Mouse (Mus musculus): ENCODE measurements around the gene Lgmn. TPM values are rescaled to one million over a fixed set of nuclear protein-coding genes. Genes with fewer than 3 reads are reported as not detected.

Lgmn gene
- total and polyA plus RNA-seq, 3 experiments, result 2.2 to 8.0 TPM; not detected in 1

DNA sequence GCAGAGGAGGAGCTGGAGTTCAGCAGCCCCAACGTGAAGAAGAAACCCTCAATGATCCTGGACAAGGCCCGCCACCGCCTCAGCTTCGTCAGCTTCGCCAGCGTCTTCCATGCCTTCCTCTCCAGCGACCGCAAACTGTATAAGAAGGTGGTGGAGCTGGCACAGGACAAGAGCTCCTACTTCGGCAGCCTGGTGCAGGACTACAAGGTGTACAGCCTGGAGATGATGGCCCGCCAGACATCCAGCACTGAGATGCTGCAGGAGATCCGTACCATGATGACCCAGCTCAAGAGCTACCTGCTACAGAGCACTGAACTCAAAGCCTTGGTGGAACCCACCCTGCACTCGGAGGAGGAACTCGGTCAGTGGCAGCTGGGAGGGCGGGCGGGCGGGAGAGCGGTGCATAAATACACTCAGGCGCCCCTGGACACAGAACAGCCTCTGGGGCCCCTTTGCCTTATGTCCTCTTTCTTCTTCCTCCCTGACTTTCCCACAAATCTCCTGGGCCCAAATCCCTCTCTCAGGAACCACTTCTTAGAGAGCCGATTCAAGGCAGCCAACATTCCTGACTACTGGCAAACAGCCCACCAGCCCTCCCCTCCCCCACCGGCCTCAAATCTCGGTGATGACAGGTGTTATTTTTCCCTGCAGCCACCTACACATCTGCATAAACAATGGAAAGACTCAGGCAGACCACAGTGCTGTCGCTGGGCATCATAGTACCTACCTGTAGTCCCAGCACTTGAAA, 70.0 kb downstream of the Lgmn start:
- no peak overlapping the region for H3K9ac ChIP-seq (ENCODE audit: control insufficient read depth, low read depth, low read length, poor library complexity, severe bottlenecking)
- H3K9me3 ChIP-seq (replicated peaks; ENCODE audit: insufficient read depth, low read length), result no peaks in the 10 kb centered on the region
- no peak overlapping the region for H3K27ac ChIP-seq (ENCODE audit: control insufficient read depth, low read depth, low read length)
- no peaks in the 10 kb centered on the region; a peak in 1 of 4 replicates for H3K4me1 ChIP-seq (ENCODE audit: control insufficient read depth in 1 of 2, insufficient read depth in 2 of 2, low read length in 2 of 2)
- H3K79me2 ChIP-seq (ENCODE audit: control insufficient read depth, insufficient read depth, low read length, poor library complexity), result no peaks in the 10 kb centered on the region; the same call in 1 of the 2 replicates
- H3K27me3 ChIP-seq (ENCODE audit: control insufficient read depth in 1 of 2, insufficient read depth in 2 of 2, low read length in 2 of 2), result no peaks in the 10 kb centered on the region
- TF ChIP-seq MYB (IDR thresholded peaks at IDR 0.05; ENCODE audit: low read depth, low read length) (no peak), POLR2AphosphoS2 (IDR thresholded peaks at IDR 0.05; ENCODE audit: low read length) (no peak), ELF1 (IDR thresholded peaks at IDR 0.05; ENCODE audit: low read depth, low read length) (no peak), UBTF (IDR thresholded peaks at IDR 0.05; ENCODE audit: borderline replicate concordance, insufficient read depth, low read depth, low read length) (no peak), MEF2A (IDR thresholded peaks at IDR 0.05; ENCODE audit: extremely low read depth, insufficient replicate concordance, low read depth, low read length, poor library complexity, severe bottlenecking) (no peak), TAL1 (IDR thresholded peaks at IDR 0.05; ENCODE audit: low read length) (no peak), SIN3A (IDR thresholded peaks at IDR 0.05; ENCODE audit: low read length) (no peak), MAFK (IDR thresholded peaks at IDR 0.05; ENCODE audit: borderline replicate concordance, low read depth, low read length) (no peak), CTCF (IDR thresholded peaks at IDR 0.05 in 2 of 3, conservative IDR thresholded peaks at IDR 0.05 in 1 of 3; ENCODE audit: control insufficient read depth in 1 of 3, insufficient read depth in 1 of 3, low read depth in 2 of 3, low read length in 3 of 3, poor library complexity in 1 of 3, severe bottlenecking in 1 of 3) (no peak), KAT2A (conservative IDR thresholded peaks at IDR 0.05; ENCODE audit: low read depth, low read length) (no peak), HCFC1 (IDR thresholded peaks at IDR 0.05; ENCODE audit: low read depth, low read length) (no peak), TCF12 (IDR thresholded peaks at IDR 0.05; ENCODE audit: low read depth, low read length) (no peak), ETS1 (IDR thresholded peaks at IDR 0.05; ENCODE audit: low read depth, low read length) (no peak), TBP (IDR thresholded peaks at IDR 0.05; ENCODE audit: low read depth, low read length) (no peak)
- H3K36me3 ChIP-seq (ENCODE audit: control insufficient read depth in 1 of 2, insufficient read depth in 2 of 2, low read length in 2 of 2), result peaks cover 0 to 4% of the 10 kb centered on the region in 2 experiments; a peak in 2 of 4 replicates
- DNase-seq (ENCODE audit: low read depth, low spot score), result no peak
- no peak overlapping the region for H3K4me3 ChIP-seq (ENCODE audit: control insufficient read depth in 1 of 2, insufficient read depth in 1 of 2, low read depth in 2 of 2, low read length in 2 of 2)

DNA sequence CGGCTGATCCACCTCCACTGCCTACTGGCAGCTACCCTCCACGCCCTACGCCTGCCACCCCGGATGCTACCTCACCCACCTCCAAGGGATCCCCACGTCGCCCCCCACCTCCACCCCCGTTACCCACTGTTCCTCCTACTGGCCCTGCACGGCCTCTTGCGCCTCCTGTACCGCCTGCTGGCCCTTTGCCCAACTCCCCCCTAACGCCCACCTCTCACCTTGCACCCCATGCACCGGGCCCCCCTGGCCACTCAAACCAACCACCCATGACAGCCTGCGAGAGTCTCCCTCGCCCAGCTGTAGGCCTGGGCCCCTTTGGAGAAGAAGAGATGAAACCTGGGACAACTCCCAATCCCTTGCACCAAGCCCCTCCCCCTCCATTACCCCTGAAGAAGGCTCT, 71.1 kb downstream of the Lgmn start:
- peaks cover 0 to 4% of the 10 kb centered on the region in 2 experiments; a peak in 2 of 4 replicates for H3K36me3 ChIP-seq (ENCODE audit: control insufficient read depth in 1 of 2, insufficient read depth in 2 of 2, low read length in 2 of 2)
- H3K27ac ChIP-seq (ENCODE audit: control insufficient read depth, low read depth, low read length), result no peak overlapping the region
- H3K27me3 ChIP-seq (ENCODE audit: control insufficient read depth in 1 of 2, insufficient read depth in 2 of 2, low read length in 2 of 2), result no peaks in the 10 kb centered on the region
- no peaks in the 10 kb centered on the region for H3K9me3 ChIP-seq (replicated peaks; ENCODE audit: insufficient read depth, low read length)
- peaks cover 2% of the 10 kb centered on the region; the same call in 1 of the 2 replicates for H3K79me2 ChIP-seq (ENCODE audit: control insufficient read depth, insufficient read depth, low read length, poor library complexity)
- DNase-seq (ENCODE audit: low read depth, low spot score), result no peak
- no peak for TF ChIP-seq UBTF (IDR thresholded peaks at IDR 0.05; ENCODE audit: borderline replicate concordance, insufficient read depth, low read depth, low read length)
- no peak for TF ChIP-seq RCOR1 (IDR thresholded peaks at IDR 0.05; ENCODE audit: low read depth, low read length)
- no peak for TF ChIP-seq HCFC1 (IDR thresholded peaks at IDR 0.05; ENCODE audit: low read depth, low read length)
- TF ChIP-seq GABPA (IDR thresholded peaks at IDR 0.05; ENCODE audit: low read depth, low read length), result no peak
- no peak for TF ChIP-seq NRF1 (IDR thresholded peaks at IDR 0.05; ENCODE audit: insufficient read depth, low read depth, low read length, poor library complexity, severe bottlenecking)
- no peak for TF ChIP-seq E2F4 (IDR thresholded peaks at IDR 0.05; ENCODE audit: borderline replicate concordance, low read depth, low read length)
- no peak for TF ChIP-seq ELF1 (IDR thresholded peaks at IDR 0.05; ENCODE audit: low read depth, low read length)
- no peak for TF ChIP-seq ZKSCAN1 (IDR thresholded peaks at IDR 0.05; ENCODE audit: low read depth, low read length)
- TF ChIP-seq MEF2A (IDR thresholded peaks at IDR 0.05; ENCODE audit: extremely low read depth, insufficient replicate concordance, low read depth, low read length, poor library complexity, severe bottlenecking), result no peak
- TF ChIP-seq TAL1 (IDR thresholded peaks at IDR 0.05; ENCODE audit: low read length), result no peak
- TF ChIP-seq JUND (IDR thresholded peaks at IDR 0.05; ENCODE audit: low read depth, low read length), result no peak
- TF ChIP-seq MAFK (IDR thresholded peaks at IDR 0.05; ENCODE audit: borderline replicate concordance, low read depth, low read length), result no peak
- TF ChIP-seq NELFE (IDR thresholded peaks at IDR 0.05; ENCODE audit: low read depth, low read length), result no peak
- no peak for TF ChIP-seq MYC (IDR thresholded peaks at IDR 0.05; ENCODE audit: low read depth, low read length)
- TF ChIP-seq ZNF384 (IDR thresholded peaks at IDR 0.05; ENCODE audit: low read depth, low read length), result no peak
- no peak for TF ChIP-seq EP300 (IDR thresholded peaks at IDR 0.05; ENCODE audit: low read depth in 1 of 2, low read length in 2 of 2)
- no peak for TF ChIP-seq POLR2AphosphoS5 (IDR thresholded peaks at IDR 0.05; ENCODE audit: borderline replicate concordance, low read depth, low read length)
- TF ChIP-seq TCF12 (IDR thresholded peaks at IDR 0.05; ENCODE audit: low read depth, low read length), result no peak
- no peaks in the 10 kb centered on the region; a peak in 1 of 4 replicates for H3K4me1 ChIP-seq (ENCODE audit: control insufficient read depth in 1 of 2, insufficient read depth in 2 of 2, low read length in 2 of 2)
- no peak overlapping the region for H3K9ac ChIP-seq (ENCODE audit: control insufficient read depth, low read depth, low read length, poor library complexity, severe bottlenecking)
- no peak overlapping the region for H3K4me3 ChIP-seq (ENCODE audit: control insufficient read depth in 1 of 2, insufficient read depth in 1 of 2, low read depth in 2 of 2, low read length in 2 of 2)

Data from MEL (cell line).